Mouse (Mus musculus) heart, adult 2 months (tissue): ENCODE data around the gene Spx. TPM values are rescaled to one million over a fixed set of nuclear protein-coding genes. Genes with fewer than 3 reads are reported as not detected.

Experiments used
- DNase-seq, 2 experiments: peaks; one replicate each; pipeline ENCODE4 v3.0.0; 2021
- H3K27ac ChIP-seq: fragments of 200-600 bp; 2 replicates; pipeline ENCODE4 v1.8.1; 2022
- H3K27me3 ChIP-seq: fragments of 200-500 bp; 2 replicates; pipeline ENCODE4 v1.6.1; 2012; ENCODE audit warnings: mild to moderate bottlenecking, low read length, inconsistent platforms, mixed read lengths; ENCODE audit not compliant: control insufficient read depth, insufficient read depth
- H3K36me3 ChIP-seq: fragments of 200-500 bp; 2 replicates; pipeline ENCODE4 v1.6.1; 2012; ENCODE audit warnings: low read length, inconsistent platforms; ENCODE audit not compliant: control insufficient read depth, insufficient read depth
- H3K4me1 ChIP-seq: fragments of 200-500 bp; 2 replicates; pipeline ENCODE4 v1.6.1; 2011; ENCODE audit warnings: low read length; ENCODE audit not compliant: control insufficient read depth, insufficient read depth
- H3K4me3 ChIP-seq: fragments of 200-600 bp; 2 replicates; pipeline ENCODE4 v1.8.1; 2022
- H3K79me2 ChIP-seq: fragments of 200-500 bp; replicated peaks from 2 replicates; pipeline ENCODE4 v1.6.1; 2012; ENCODE audit warnings: mild to moderate bottlenecking, inconsistent platforms, low read length, moderate library complexity, mixed read lengths; ENCODE audit not compliant: control insufficient read depth, insufficient read depth
- H3K9ac ChIP-seq: fragments of 200-500 bp; 2 replicates; pipeline ENCODE4 v1.6.1; 2012; ENCODE audit warnings: low read depth, mild to moderate bottlenecking, control low read depth, inconsistent platforms, low read length, mixed read lengths
- CTCF ChIP-seq: fragments of 200-600 bp; IDR thresholded peaks from 2 replicates; pipeline ENCODE4 v1.8.1; 2022; ENCODE audit warnings: antibody characterized with exemption, mild to moderate bottlenecking, moderate library complexity
- EP300 ChIP-seq: fragments of 200-500 bp; IDR thresholded peaks from 2 replicates; pipeline ENCODE4 v1.6.1; 2011; ENCODE audit warnings: low read depth, low read length, control low read depth; ENCODE audit not compliant: insufficient read depth
- POLR2A ChIP-seq: fragments of 200-500 bp; IDR thresholded peaks from 2 replicates; pipeline ENCODE4 v1.6.1; 2011; ENCODE audit warnings: mild to moderate bottlenecking, low read depth, low read length, control low read depth; ENCODE audit not compliant: insufficient read depth
- WGBS: fragments of 180-500 bp; shearing (Covaris S2); methylation state at CpG from one replicate; pipeline ENCODE4 v1.1.7; 2018; 5-methylcytosine and 5-hydroxymethylcytosine counted together
- intact Hi-C: fragments of 180-260 bp; cut with DNase I; formaldehyde crosslinking; loops from one replicate; pipeline ENCODE4 v1.15.1; 2025
- polyA plus RNA-seq: library from polyadenylated mRNA; depleted of rRNA; stranded (reverse); fragments of >200 nt; gene quantifications from 2 replicates; pipeline ENCODE4 v1.2.3, GENCODE M21; 2012
- total RNA-seq, 2 experiments: library from RNA; stranded (reverse); gene quantifications; 2 replicates each; pipeline ENCODE4 v1.2.3; 2021

Spx gene
- total and polyA plus RNA-seq, 3 experiments: 0.25 TPM; not detected in 2

- Histone ChIP-seq H3K79me2 (peaks cover 5% of the 10 kb centered on the region), H3K9ac (peak within 1 kb of the TSS; percentile 85), H3K27me3 (no peaks in the 10 kb centered on the region), H3K36me3 (no peaks in the 10 kb centered on the region), H3K27ac (peak within 1 kb of the TSS; percentile 79), H3K4me1 (peaks cover 3% of the 10 kb centered on the region), H3K4me3 (peak within 1 kb of the TSS; percentile 78)
- peak; percentile 98 to 99 for DNase-seq
- TF ChIP-seq CTCF (no peak), EP300 (no peak), POLR2A (no peak; the same call in 1 of the 2 replicates)
- under 1% methylated on average over 87 of the region's 87 CpGs for WGBS
- intact Hi-C loops: loop anchor here (2.0 to 5.0 kb wide), 2 partner anchors 40 to 130 kb away; no protein-coding TSS in a partner anchor
Measured at GRCm38 (mm10) chr6:142387011-142387754, 26.1 kb upstream of the Spx start, which contains the start of the genes Recql and Golt1b. Recql (minus strand) TSS chr6:142387087. Golt1b (plus strand) TSS chr6:142387221.

- intact Hi-C loops: loop anchor here (2.0 to 5.0 kb wide), 2 partner anchors 41 to 129 kb away; no protein-coding TSS in a partner anchor
- Histone ChIP-seq H3K36me3 (no peaks in the 10 kb centered on the region), H3K27ac (peak overlapping the region; percentile 79), H3K79me2 (peaks cover 5% of the 10 kb centered on the region), H3K27me3 (no peaks in the 10 kb centered on the region), H3K4me3 (peak overlapping the region; percentile 78), H3K4me1 (peaks cover 3% of the 10 kb centered on the region), H3K9ac (peak overlapping the region; percentile 75; the same call in 1 of the 2 replicates)
- DNase-seq: no peak
- TF ChIP-seq POLR2A (no peak), CTCF (no peak), EP300 (no peak)
- WGBS: 5% methylated on average over 8 of the region's 8 CpGs
Measured at GRCm38 (mm10) chr6:142387755-142388271, 25.4 kb upstream of the Spx start.

GRCm38 (mm10) chr6:142389101-142389500, 24.1 kb upstream of the Spx start:
- H3K4me3 ChIP-seq: no peak overlapping the region
- 50% methylated on average over 2 of the region's 2 CpGs for WGBS

GRCm38 (mm10) chr6:142392312-142392711, 20.9 kb upstream of the Spx start:
- H3K27ac ChIP-seq: no peak overlapping the region
- intact Hi-C loops: no loop called here
- H3K4me1 ChIP-seq: peaks cover 1% of the 10 kb centered on the region
- H3K4me3 ChIP-seq: no peak overlapping the region
- no peaks in the 10 kb centered on the region for H3K36me3 ChIP-seq
- WGBS: 53% methylated on average over 5 of the region's 5 CpGs
- H3K27me3 ChIP-seq: no peaks in the 10 kb centered on the region
- H3K79me2 ChIP-seq: peaks cover 3% of the 10 kb centered on the region
- DNase-seq: no peak
- no peak overlapping the region for H3K9ac ChIP-seq
- TF ChIP-seq EP300 (no peak), CTCF (no peak), POLR2A (no peak)

More at GRCm38 (mm10) chr6:142389101-142389500, 24.1 kb upstream of the Spx start:
- H3K27me3 ChIP-seq: no peaks in the 10 kb centered on the region
- H3K9ac ChIP-seq: no peak overlapping the region
- intact Hi-C loops: loop anchor here (5.0 kb wide), 1 partner anchor 128 kb away; no protein-coding TSS in a partner anchor
- H3K36me3 ChIP-seq: no peaks in the 10 kb centered on the region
- H3K4me1 ChIP-seq: peaks cover 3% of the 10 kb centered on the region
- H3K79me2 ChIP-seq: peaks cover 5% of the 10 kb centered on the region
- DNase-seq: no peak
- TF ChIP-seq POLR2A (no peak), CTCF (no peak), EP300 (no peak)
- no peak overlapping the region for H3K27ac ChIP-seq

GRCm38 (mm10) chr6:142394669-142395068, 18.6 kb upstream of the Spx start:
- Histone ChIP-seq H3K79me2 (peaks cover 2% of the 10 kb centered on the region; the same call in 1 of the 2 replicates), H3K27ac (no peak overlapping the region), H3K36me3 (no peaks in the 10 kb centered on the region), H3K4me3 (no peak overlapping the region), H3K9ac (no peak overlapping the region), H3K27me3 (no peaks in the 10 kb centered on the region), H3K4me1 (no peaks in the 10 kb centered on the region; the same call in 1 of the 2 replicates)
- intact Hi-C loops: no loop called here
- peak in 1 of 2 experiments; percentile 25 for DNase-seq
- 66% methylated on average over 5 of the region's 5 CpGs for WGBS
- TF ChIP-seq POLR2A (no peak), EP300 (no peak)

- Histone ChIP-seq H3K4me3 (no peak overlapping the region), H3K79me2 (no peaks in the 10 kb centered on the region), H3K27me3 (no peaks in the 10 kb centered on the region), H3K36me3 (no peaks in the 10 kb centered on the region), H3K9ac (no peak overlapping the region), H3K4me1 (no peaks in the 10 kb centered on the region; the same call in 1 of the 2 replicates), H3K27ac (no peak overlapping the region)
- intact Hi-C loops: no loop called here
- 82% methylated on average over 6 of the region's 6 CpGs for WGBS
- TF ChIP-seq EP300: no peak
- no peak for TF ChIP-seq CTCF
- TF ChIP-seq POLR2A: no peak
- DNase-seq: no peak
Measured at GRCm38 (mm10) chr6:142395756-142396155, 17.5 kb upstream of the Spx start.
